Mouse (Mus musculus): Measurements from ENCODE around the gene Mark2.

- TF ChIP-seq CTCF (IDR thresholded peaks at IDR 0.05; ENCODE audit: insufficient read depth, low read depth, low read length): no peak
- TF ChIP-seq POLR2A (IDR thresholded peaks at IDR 0.05; ENCODE audit: insufficient read depth, low read depth, low read length): no peak
Measured at GRCm38 (mm10) chr19:7261964-7262363, 79.7 kb downstream of the Mark2 start.

Data from olfactory bulb, adult 2 months (tissue).